Comparison of ENCODE assay signal across 8 mouse cellular contexts in the genomic region with DNA sequence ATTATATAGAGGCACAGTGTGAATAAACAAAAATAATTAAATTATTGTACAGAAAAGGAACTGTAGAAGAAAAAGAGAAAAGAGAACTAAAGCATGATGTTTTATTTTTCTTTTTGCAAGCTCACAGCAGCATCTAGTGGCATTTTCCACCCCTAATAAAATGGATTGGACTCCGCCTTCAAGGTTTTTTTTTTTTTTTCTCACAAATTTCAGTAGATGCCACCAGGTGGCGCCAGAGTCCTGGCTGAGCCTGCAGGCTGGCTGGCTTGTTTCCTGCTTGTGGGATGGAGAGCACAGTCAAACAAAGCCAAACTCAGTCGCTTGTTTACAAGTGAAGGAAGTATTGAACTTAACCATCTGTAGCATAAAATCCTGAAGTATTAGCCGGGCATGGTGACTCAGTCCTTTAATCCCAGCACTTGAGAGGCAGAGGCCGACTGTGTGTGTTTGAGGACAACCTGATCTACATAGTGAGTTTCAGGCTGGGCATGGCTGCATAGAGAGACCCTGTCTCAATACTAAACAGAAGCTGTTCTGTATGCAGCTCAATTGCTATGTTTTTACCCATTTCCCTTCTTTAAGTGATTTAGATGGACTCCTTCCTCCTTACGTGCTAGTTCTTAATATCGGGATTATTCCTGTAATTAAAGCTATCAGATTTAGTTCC.
DNase-seq lines count a peak whose midpoint lies in the region; ATAC-seq lines count a peak whose summit lies in the region.

No protein-coding gene starts in this region.

- H3K9ac ChIP-seq in embryonic facial prominence, embryonic 11.5 days (replicated peaks; ENCODE audit: low read length): peak overlapping the region; percentile 44; the same call in 1 of the 2 replicates
- H3K9ac ChIP-seq in limb, embryonic 11.5 days (ENCODE audit: low read length): peak overlapping the region; percentile 43; the same call in 1 of the 2 replicates

- peak; percentile 86 for DNase-seq in A20 (ENCODE audit: low read depth, low spot score)
- peak; percentile 89 for DNase-seq in adrenal gland, postnatal 14 days
- DNase-seq in embryonic facial prominence, embryonic 11.5 days (ENCODE audit: low spot score): peak; percentile 87
- DNase-seq in heart, adult 11 months: peak; percentile 94
- peak; percentile 14 for DNase-seq in kidney, adult 11 months
- DNase-seq in limb, embryonic 11.5 days (ENCODE audit: low spot score): peak; percentile 92
- DNase-seq in monocyte, adult 2 months (ENCODE audit: low read depth in 1 of 2, low spot score in 2 of 2): peak; percentile 31 to 50
- peak; percentile 85 for DNase-seq in splenic B cell, adult 2 months (ENCODE audit: low read depth, low spot score)

- ATAC-seq in embryonic facial prominence, embryonic 11.5 days (replicated peaks; ENCODE audit: insufficient number of reproducible peaks, low FRiP score, low TSS enrichment, low read depth): peak; percentile 70; the same call in 1 of the 2 replicates
- peak; percentile 79; the same call in 1 of the 2 replicates for ATAC-seq in limb, embryonic 11.5 days (ENCODE audit: insufficient number of reproducible peaks, low FRiP score, low TSS enrichment, low read depth)

- H3K9me3 ChIP-seq in embryonic facial prominence, embryonic 11.5 days (replicated peaks; ENCODE audit: control insufficient read depth, low read length): no peaks in the 10 kb centered on the region
- H3K9me3 ChIP-seq in limb, embryonic 11.5 days (ENCODE audit: control insufficient read depth, low read length): no peaks in the 10 kb centered on the region

- no peaks in the 10 kb centered on the region for H3K36me3 ChIP-seq in embryonic facial prominence, embryonic 11.5 days (replicated peaks; ENCODE audit: control insufficient read depth, insufficient read depth, low read depth, low read length)
- H3K36me3 ChIP-seq in limb, embryonic 11.5 days (ENCODE audit: control insufficient read depth, insufficient read depth, low read length): no peaks in the 10 kb centered on the region
- H3K36me3 ChIP-seq in splenic B cell, adult 2 months (ENCODE audit: control insufficient read depth, insufficient read depth, low read length, poor library complexity, severe bottlenecking): no peaks in the 10 kb centered on the region

- no peak overlapping the region for H3K4me3 ChIP-seq in embryonic facial prominence, embryonic 11.5 days (ENCODE audit: low read depth, low read length)
- H3K4me3 ChIP-seq in limb, embryonic 11.5 days (ENCODE audit: low read depth, low read length): no peak overlapping the region

- no peak overlapping the region for H3K27ac ChIP-seq in embryonic facial prominence, embryonic 11.5 days (replicated peaks; ENCODE audit: low read depth, low read length)
- no peak overlapping the region for H3K27ac ChIP-seq in limb, embryonic 11.5 days (replicated peaks; ENCODE audit: low read depth, low read length)

- H3K27me3 ChIP-seq in embryonic facial prominence, embryonic 11.5 days (ENCODE audit: control insufficient read depth, insufficient read depth, low read length): no peaks in the 10 kb centered on the region
- no peaks in the 10 kb centered on the region for H3K27me3 ChIP-seq in limb, embryonic 11.5 days (ENCODE audit: control insufficient read depth, insufficient read depth, low read length)
- no peaks in the 10 kb centered on the region for H3K27me3 ChIP-seq in splenic B cell, adult 2 months (ENCODE audit: control insufficient read depth, insufficient read depth, low read length, poor library complexity, severe bottlenecking)

- no peaks in the 10 kb centered on the region for H3K4me1 ChIP-seq in embryonic facial prominence, embryonic 11.5 days (ENCODE audit: control insufficient read depth, insufficient read depth, low read length)
- no peaks in the 10 kb centered on the region for H3K4me1 ChIP-seq in limb, embryonic 11.5 days (ENCODE audit: control insufficient read depth, insufficient read depth, low read length)

- WGBS in embryonic facial prominence, embryonic 11.5 days: 22% methylated on average over 7 of the region's 7 CpGs
- 25% methylated on average over 7 of the region's 7 CpGs for WGBS in limb, embryonic 11.5 days

- no peak overlapping the region for H3K4me2 ChIP-seq in embryonic facial prominence, embryonic 11.5 days (ENCODE audit: low read depth, low read length)
- H3K4me2 ChIP-seq in limb, embryonic 11.5 days (ENCODE audit: low read depth, severe bottlenecking): no peak overlapping the region

Comparison
In these comparisons a context has a peak if more than half of its experiments do, and no peak if none do; other contexts are left out.
1. DNase-seq: peak in every context shown above with its lines; median percentile 94 in heart, adult 11 months; 92 in limb, embryonic 11.5 days; 89 in adrenal gland, postnatal 14 days; 87 in embryonic facial prominence, embryonic 11.5 days; 86 in A20; 85 in splenic B cell, adult 2 months; 40 in monocyte, adult 2 months; 14 in kidney, adult 11 months.